Mouse (Mus musculus) liver, embryonic 11.5 days (tissue): ENCODE data around the gene Dnajc24. TPM values are rescaled to one million over a fixed set of nuclear protein-coding genes. Genes with fewer than 3 reads are reported as not detected.

Experiments used
- ATAC-seq: fragments of 200-750 bp; cut with Nextera tagmentation; replicated peaks from 2 replicates; pipeline ENCODE4 v1.8.0; 2017; ENCODE audit warnings: moderate number of reproducible peaks, mild to moderate bottlenecking, moderate TSS enrichment, moderate library complexity; ENCODE audit not compliant: low FRiP score
- DNase-seq: peaks from one replicate; pipeline ENCODE4 v3.0.0-alpha.2; 2017; ENCODE audit warnings: low spot score
- H3K27ac ChIP-seq: fragments of 300-500 bp; sonication (generic); 2 replicates; pipeline ENCODE4 v1.5.1; 2014; ENCODE audit warnings: mild to moderate bottlenecking, low read depth, low read length, control low read depth
- H3K27me3 ChIP-seq: fragments of 300-500 bp; sonication (generic); replicated peaks from 2 replicates; pipeline ENCODE4 v1.6.1; 2014; ENCODE audit warnings: low read length, mixed read lengths; ENCODE audit not compliant: control insufficient read depth, insufficient read depth
- H3K36me3 ChIP-seq: fragments of 300-500 bp; sonication (generic); 2 replicates; pipeline ENCODE4 v1.6.1; 2014; ENCODE audit warnings: mild to moderate bottlenecking, low read length, moderate library complexity, mixed read lengths; ENCODE audit not compliant: control insufficient read depth, insufficient read depth
- H3K4me1 ChIP-seq: fragments of 300-500 bp; sonication (generic); replicated peaks from 2 replicates; pipeline ENCODE4 v1.6.1; 2014; ENCODE audit warnings: low read length, mixed read lengths; ENCODE audit not compliant: control insufficient read depth, insufficient read depth
- H3K4me2 ChIP-seq: fragments of 300-500 bp; sonication (generic); 2 replicates; pipeline ENCODE4 v1.6.1; 2014; ENCODE audit warnings: mild to moderate bottlenecking, control low read depth, moderate library complexity
- H3K4me3 ChIP-seq: fragments of 300-500 bp; sonication (generic); 2 replicates; pipeline ENCODE4 v1.5.1; 2014; ENCODE audit warnings: low read depth, low read length, control low read depth
- H3K9ac ChIP-seq: fragments of 300-500 bp; sonication (generic); 2 replicates; pipeline ENCODE4 v1.6.1; 2014; ENCODE audit warnings: low read depth, low read length, control low read depth
- H3K9me3 ChIP-seq: fragments of 300-500 bp; sonication (generic); 2 replicates; pipeline ENCODE4 v1.6.1; 2016; ENCODE audit warnings: low read length, inconsistent platforms, mixed read lengths; ENCODE audit not compliant: control insufficient read depth
- WGBS: fragments of 180-500 bp; shearing (Covaris S2); extraction: QIAGEN DNeasy Blood & Tissue Kit; methylation state at CpG from one replicate; pipeline ENCODE4 v1.1.7; 2014; 5-methylcytosine and 5-hydroxymethylcytosine counted together
- polyA plus RNA-seq: library from polyadenylated mRNA; unstranded; fragments of >200 nt; fragmentation: Nextera tagmentation; extraction: Ambion mirVana; gene quantifications from 2 replicates; pipeline ENCODE4 v1.2.1, GENCODE M21; 2014

Gene Dnajc24
- 35.5 and 40.7 TPM in 2 replicates for polyA plus RNA-seq

DNA sequence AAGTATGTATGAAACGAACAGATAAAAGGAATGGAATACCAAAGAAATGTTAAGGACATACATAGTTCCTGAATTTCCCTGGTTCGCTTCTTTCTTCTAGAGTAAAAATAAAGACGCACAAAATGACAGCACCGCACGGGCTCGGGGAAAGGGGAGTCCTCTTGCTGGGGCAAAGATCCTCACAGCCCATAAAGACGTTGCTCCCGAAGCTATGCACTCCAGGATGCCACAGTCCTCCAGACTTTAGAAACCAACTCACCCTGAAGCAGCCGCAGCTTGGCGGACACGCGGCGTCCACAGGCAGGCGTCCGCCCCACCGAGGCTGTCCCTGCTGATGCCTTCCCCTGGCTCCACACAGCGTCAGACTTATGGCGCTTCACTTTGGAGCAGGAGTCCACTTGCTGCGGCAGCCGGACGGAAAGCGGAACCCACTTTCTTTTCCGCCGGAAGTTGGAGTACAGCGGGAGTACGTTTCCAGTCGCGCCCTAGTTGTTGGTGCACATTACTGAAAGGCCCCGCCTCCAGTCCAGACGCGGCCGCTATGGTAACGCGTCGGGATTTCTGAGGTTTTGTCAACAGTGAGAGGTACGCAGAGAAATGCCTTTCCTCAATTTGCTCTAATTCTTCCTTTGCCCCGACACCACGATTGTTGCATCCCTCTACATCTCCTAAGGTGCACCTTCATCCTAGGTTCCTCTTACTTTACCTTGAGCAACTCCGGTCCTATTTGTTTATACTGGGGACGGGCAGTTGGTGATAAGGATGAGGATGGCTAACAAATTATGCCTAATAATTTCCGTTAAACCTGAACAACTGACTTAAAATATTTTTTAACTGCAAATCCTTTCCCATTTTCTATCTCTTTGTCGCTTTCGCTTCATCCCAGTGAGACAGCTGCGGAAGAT, at the start of gene Dnajc24:
Gene Dnajc24 (minus strand): TSS at position 715 of the 905 bp plus-strand sequence.
- Histone ChIP-seq H3K4me3 (peak within 1 kb of the TSS; percentile 85), H3K9me3 (no peaks in the 10 kb centered on the region), H3K36me3 (no peaks in the 10 kb centered on the region), H3K27me3 (no peaks in the 10 kb centered on the region), H3K9ac (peak within 1 kb of the TSS; percentile 89), H3K4me1 (no peaks in the 10 kb centered on the region), H3K27ac (peak within 1 kb of the TSS; percentile 52; the same call in 1 of the 2 replicates), H3K4me2 (peak within 1 kb of the TSS; percentile 73)
- peak; percentile 90 for DNase-seq
- ATAC-seq, result peak; percentile 98
- WGBS, result 2% methylated on average over 44 of the region's 44 CpGs

DNA sequence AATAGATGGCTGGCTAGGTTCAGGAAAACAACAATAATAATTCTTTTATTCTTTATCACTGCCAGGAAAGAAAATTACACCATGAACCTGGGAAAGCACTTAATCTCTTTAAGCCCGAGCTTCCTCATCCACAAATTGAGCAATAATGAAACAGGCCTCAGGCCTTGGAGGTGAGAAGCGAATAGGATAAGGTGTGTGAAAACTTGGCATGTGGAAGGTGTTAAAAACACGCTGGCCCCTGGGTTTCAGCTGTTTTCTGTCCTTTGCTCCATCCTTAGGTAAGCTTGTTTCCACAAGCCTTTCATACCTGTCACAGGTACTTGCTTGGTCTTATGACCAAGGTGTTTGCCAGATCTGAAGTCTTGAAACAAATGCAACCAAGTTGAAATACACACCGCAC, 43.3 kb upstream of the Dnajc24 start:
- Histone ChIP-seq H3K27me3 (no peaks in the 10 kb centered on the region), H3K4me1 (no peaks in the 10 kb centered on the region), H3K36me3 (no peaks in the 10 kb centered on the region), H3K27ac (no peak overlapping the region), H3K4me3 (no peak overlapping the region), H3K4me2 (no peak overlapping the region), H3K9me3 (no peaks in the 10 kb centered on the region), H3K9ac (no peak overlapping the region)
- WGBS, result 71% methylated on average over 4 of the region's 4 CpGs
- ATAC-seq, result no peak
- no peak for DNase-seq

DNA sequence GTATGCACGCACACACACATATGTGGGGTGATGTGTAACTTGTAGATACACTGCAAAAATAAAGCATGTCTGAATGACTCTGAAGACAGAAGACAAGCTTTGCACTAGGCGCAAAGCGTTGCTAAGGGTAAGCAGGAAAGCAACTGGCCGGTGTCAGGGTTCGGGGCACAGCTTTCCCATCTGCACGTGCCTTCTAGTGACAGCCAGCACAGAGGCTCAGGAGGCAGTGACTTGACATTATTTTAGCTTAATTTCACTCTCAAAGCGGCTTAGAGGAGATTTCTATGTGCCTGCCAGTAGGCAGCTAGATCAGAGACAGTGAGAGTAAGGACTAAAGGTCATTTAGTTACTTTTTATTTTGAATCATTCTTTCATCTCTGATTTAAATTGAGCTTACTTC, 39.1 kb upstream of the Dnajc24 start:
- Histone ChIP-seq H3K9me3 (no peaks in the 10 kb centered on the region), H3K36me3 (no peaks in the 10 kb centered on the region), H3K27ac (no peak overlapping the region), H3K9ac (no peak overlapping the region), H3K4me2 (no peak overlapping the region), H3K27me3 (no peaks in the 10 kb centered on the region), H3K4me1 (no peaks in the 10 kb centered on the region), H3K4me3 (no peak overlapping the region)
- no peak for DNase-seq
- 83% methylated on average over 7 of the region's 7 CpGs for WGBS
- ATAC-seq, result no peak

DNA sequence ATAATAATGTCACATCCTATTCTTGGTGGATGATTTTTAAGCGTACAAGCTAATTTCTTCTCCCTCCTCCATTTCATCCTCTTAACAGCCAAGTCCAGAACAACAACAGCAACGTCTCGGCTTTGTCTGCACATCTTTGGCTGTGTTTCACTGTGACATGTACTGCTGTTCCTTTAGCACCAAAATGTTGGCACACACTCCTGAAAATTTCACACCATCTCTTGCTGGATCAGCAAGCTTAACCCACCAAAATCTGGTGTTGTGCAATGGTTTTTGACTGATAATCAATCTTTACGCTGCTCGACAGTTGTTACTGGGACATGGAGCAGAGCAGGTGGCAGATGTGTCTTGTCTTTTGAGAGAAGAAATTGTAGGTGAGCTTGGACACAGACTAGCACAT, 38.6 kb upstream of the Dnajc24 start:
- H3K27ac ChIP-seq, result no peak overlapping the region
- H3K9me3 ChIP-seq, result no peaks in the 10 kb centered on the region
- no peak for DNase-seq
- ATAC-seq, result no peak
- no peak overlapping the region for H3K4me3 ChIP-seq
- no peak overlapping the region for H3K4me2 ChIP-seq
- no peaks in the 10 kb centered on the region for H3K4me1 ChIP-seq
- H3K36me3 ChIP-seq, result no peaks in the 10 kb centered on the region
- no peaks in the 10 kb centered on the region for H3K27me3 ChIP-seq
- WGBS, result 86% methylated on average over 5 of the region's 5 CpGs
- no peak overlapping the region for H3K9ac ChIP-seq

DNA sequence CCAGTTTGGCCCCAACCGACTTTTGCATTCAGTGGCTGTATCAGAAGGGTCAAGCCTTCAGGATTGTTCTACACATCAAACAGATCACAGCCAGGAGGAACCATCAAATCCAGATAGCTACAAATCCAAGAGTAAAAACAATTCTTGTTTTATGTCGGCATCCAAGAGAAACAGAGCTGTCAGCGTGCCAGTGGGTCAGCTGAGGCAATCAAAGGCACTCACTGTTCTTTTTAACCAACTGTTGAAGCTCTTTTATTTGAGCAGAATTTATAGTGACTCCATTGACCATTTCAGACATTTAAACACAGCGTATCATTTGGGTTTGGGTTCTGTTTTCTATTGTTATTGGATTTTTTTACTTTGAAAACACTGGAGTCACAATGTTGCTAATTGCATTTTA, 34.9 kb upstream of the Dnajc24 start:
- no peak for DNase-seq
- no peak overlapping the region for H3K4me3 ChIP-seq
- H3K27ac ChIP-seq, result no peak overlapping the region
- no peak overlapping the region for H3K4me2 ChIP-seq
- no peak for ATAC-seq
- WGBS, result 76% methylated on average over 4 of the region's 4 CpGs
- no peaks in the 10 kb centered on the region for H3K4me1 ChIP-seq
- no peaks in the 10 kb centered on the region for H3K27me3 ChIP-seq
- H3K9ac ChIP-seq, result no peak overlapping the region
- no peaks in the 10 kb centered on the region for H3K9me3 ChIP-seq
- H3K36me3 ChIP-seq, result no peaks in the 10 kb centered on the region

DNA sequence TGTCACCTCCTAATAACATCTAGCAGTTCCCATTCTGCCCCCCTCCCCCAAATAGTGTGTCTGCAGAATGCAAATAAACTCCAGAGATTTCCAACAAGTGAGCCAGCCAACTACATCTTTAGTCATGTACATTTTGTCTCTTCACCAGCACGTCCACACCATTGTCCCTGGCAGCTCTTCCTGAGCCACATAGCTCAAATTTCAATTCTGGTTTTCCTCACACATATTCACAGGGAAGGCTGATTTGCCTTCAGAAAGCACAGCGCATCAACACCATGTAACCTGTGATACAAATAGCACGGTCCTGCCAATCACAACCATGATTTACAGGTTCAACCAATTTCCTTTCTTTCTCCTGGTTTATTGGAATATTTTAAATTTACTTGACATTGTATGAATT, 21.5 kb upstream of the Dnajc24 start:
- ATAC-seq (no peak), DNase-seq (no peak)
- no peak overlapping the region for H3K4me3 ChIP-seq
- no peak overlapping the region for H3K4me2 ChIP-seq
- H3K9me3 ChIP-seq, result no peaks in the 10 kb centered on the region
- H3K4me1 ChIP-seq, result no peaks in the 10 kb centered on the region
- no peak overlapping the region for H3K27ac ChIP-seq
- H3K27me3 ChIP-seq, result no peaks in the 10 kb centered on the region
- no peaks in the 10 kb centered on the region for H3K36me3 ChIP-seq
- WGBS, result 72% methylated on average over 3 of the region's 3 CpGs
- H3K9ac ChIP-seq, result no peak overlapping the region

DNA sequence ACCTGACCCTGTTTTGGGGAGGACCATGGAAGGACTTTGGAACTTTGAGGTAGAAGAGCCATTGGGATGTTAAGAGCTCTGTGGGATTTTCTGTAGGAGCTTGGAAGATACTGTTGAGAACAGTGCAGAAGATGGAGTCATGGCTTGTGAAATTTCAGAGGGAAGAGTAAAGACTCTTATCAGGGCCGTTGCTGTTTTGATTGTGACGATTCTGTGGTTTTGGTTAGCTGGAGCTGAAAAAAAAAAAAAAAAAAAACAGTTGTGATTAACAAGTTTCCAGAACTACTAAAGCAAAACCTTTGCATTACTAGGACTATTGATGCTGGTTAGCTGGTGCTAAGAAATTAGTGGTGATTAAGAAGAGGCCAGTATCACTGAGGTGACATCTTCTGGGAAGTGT, 5.1 kb upstream of the Dnajc24 start:
- 60% methylated on average over 2 of the region's 2 CpGs for WGBS
- no peak for ATAC-seq
- no peaks in the 10 kb centered on the region for H3K36me3 ChIP-seq
- H3K9me3 ChIP-seq, result no peaks in the 10 kb centered on the region
- H3K27ac ChIP-seq, result no peak overlapping the region
- no peak overlapping the region for H3K4me2 ChIP-seq
- H3K9ac ChIP-seq, result no peak overlapping the region
- DNase-seq, result no peak
- H3K4me1 ChIP-seq, result no peaks in the 10 kb centered on the region
- H3K4me3 ChIP-seq, result no peak overlapping the region
- no peaks in the 10 kb centered on the region for H3K27me3 ChIP-seq

DNA sequence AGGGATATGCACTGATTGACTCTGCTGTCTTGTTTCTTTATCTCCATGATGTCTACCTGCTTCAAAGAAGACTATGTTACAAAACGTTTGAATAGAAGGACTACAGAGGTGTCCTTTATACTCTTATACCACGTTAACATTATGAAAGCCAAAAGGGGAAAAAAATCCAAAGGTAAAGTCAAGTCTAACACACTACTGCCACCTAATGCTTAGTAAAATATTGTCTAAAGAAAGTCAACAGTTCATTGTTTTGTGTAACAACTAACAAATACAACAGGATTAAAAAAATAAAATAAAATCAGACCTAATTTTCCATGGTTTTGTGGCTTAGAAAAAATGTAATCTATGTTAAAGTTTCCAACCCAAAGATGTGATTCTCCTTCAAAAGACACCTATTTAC, 15.3 kb downstream of the Dnajc24 start:
- ATAC-seq, result no peak
- H3K4me3 ChIP-seq, result no peak overlapping the region
- H3K9me3 ChIP-seq, result no peaks in the 10 kb centered on the region
- DNase-seq, result no peak
- no peak overlapping the region for H3K9ac ChIP-seq
- no peak overlapping the region for H3K27ac ChIP-seq
- no peaks in the 10 kb centered on the region for H3K36me3 ChIP-seq
- WGBS, result 31% methylated on average over 2 of the region's 2 CpGs
- no peak overlapping the region for H3K4me2 ChIP-seq
- no peaks in the 10 kb centered on the region for H3K27me3 ChIP-seq
- no peaks in the 10 kb centered on the region; the same call in 1 of the 2 replicates for H3K4me1 ChIP-seq

DNA sequence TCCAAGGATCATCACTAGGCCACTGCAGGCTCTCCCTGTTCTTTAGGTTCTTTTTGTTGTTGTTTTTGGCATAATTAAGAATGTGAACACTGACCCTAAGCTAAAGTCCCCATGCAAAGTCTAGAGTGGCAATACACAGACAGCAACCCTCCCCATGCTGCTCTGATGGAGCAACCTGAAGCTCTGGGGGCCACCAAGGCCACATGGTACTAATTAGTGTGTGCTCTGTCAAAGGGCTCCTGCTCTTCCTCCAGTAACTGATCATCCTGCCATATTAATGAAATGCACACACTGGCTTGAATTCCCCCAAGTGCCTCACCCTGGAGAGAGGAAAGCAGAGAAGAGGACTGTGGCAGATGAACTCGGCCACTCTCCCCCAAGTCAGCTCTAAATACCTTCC, 16.2 kb downstream of the Dnajc24 start:
- Histone ChIP-seq H3K27me3 (no peaks in the 10 kb centered on the region), H3K9ac (no peak overlapping the region), H3K4me1 (no peaks in the 10 kb centered on the region; the same call in 1 of the 2 replicates), H3K36me3 (no peaks in the 10 kb centered on the region), H3K27ac (no peak overlapping the region), H3K9me3 (no peaks in the 10 kb centered on the region), H3K4me3 (no peak overlapping the region), H3K4me2 (no peak overlapping the region)
- 55% methylated on average over 1 of the region's 1 CpGs for WGBS
- DNase-seq (no peak), ATAC-seq (no peak)
